Mouse (Mus musculus) limb, embryonic 12.5 days (tissue): Measurements from ENCODE around the gene Abr. TPM values are rescaled to one million over a fixed set of nuclear protein-coding genes. Genes with fewer than 3 reads are reported as not detected.

ENCODE experiments used
- ATAC-seq: fragments of 200-750 bp; cut with Nextera tagmentation; 2 replicates; pipeline ENCODE4 v1.8.0; 2017; ENCODE audit warnings: low read depth, moderate TSS enrichment; ENCODE audit not compliant: insufficient number of reproducible peaks, insufficient read depth, low FRiP score, low TSS enrichment
- H3K27ac ChIP-seq: fragments of 300-500 bp; sonication (generic); 2 replicates; pipeline ENCODE4 v1.5.1; 2016; ENCODE audit warnings: mild to moderate bottlenecking, moderate library complexity
- H3K27me3 ChIP-seq: fragments of 300-500 bp; sonication (generic); 2 replicates; pipeline ENCODE4 v1.6.1; 2016; ENCODE audit warnings: mild to moderate bottlenecking, moderate library complexity
- H3K36me3 ChIP-seq: fragments of 300-500 bp; sonication (generic); 2 replicates; pipeline ENCODE4 v1.6.1; 2016; ENCODE audit warnings: mild to moderate bottlenecking, moderate library complexity
- H3K4me1 ChIP-seq: fragments of 300-500 bp; sonication (generic); replicated peaks from 2 replicates; pipeline ENCODE4 v1.6.1; 2016
- H3K4me2 ChIP-seq: fragments of 300-500 bp; sonication (generic); 2 replicates; pipeline ENCODE4 v1.6.1; 2016; ENCODE audit warnings: mild to moderate bottlenecking, moderate library complexity
- H3K4me3 ChIP-seq: fragments of 300-500 bp; sonication (generic); replicated peaks from 2 replicates; pipeline ENCODE4 v1.5.1; 2016; ENCODE audit warnings: mild to moderate bottlenecking
- H3K9ac ChIP-seq: fragments of 300-500 bp; sonication (generic); replicated peaks from 2 replicates; pipeline ENCODE4 v1.6.1; 2016; ENCODE audit warnings: mild to moderate bottlenecking, moderate library complexity
- H3K9me3 ChIP-seq: fragments of 300-500 bp; sonication (generic); 2 replicates; pipeline ENCODE4 v1.6.1; 2016; ENCODE audit warnings: mild to moderate bottlenecking, moderate library complexity
- WGBS: fragments of 180-500 bp; shearing (Covaris S2); methylation state at CpG from one replicate; pipeline ENCODE4 v1.1.7; 2016; 5-methylcytosine and 5-hydroxymethylcytosine counted together
- polyA plus RNA-seq: library from polyadenylated mRNA; unstranded; fragments of >200 nt; fragmentation: Nextera tagmentation; extraction: Ambion mirVana; gene quantifications from 2 replicates; pipeline ENCODE4 v1.2.1, GENCODE M21; 2016

Gene Abr
- polyA plus RNA-seq, 1 experiment from 2014 or later = 48.3 TPM

DNA sequence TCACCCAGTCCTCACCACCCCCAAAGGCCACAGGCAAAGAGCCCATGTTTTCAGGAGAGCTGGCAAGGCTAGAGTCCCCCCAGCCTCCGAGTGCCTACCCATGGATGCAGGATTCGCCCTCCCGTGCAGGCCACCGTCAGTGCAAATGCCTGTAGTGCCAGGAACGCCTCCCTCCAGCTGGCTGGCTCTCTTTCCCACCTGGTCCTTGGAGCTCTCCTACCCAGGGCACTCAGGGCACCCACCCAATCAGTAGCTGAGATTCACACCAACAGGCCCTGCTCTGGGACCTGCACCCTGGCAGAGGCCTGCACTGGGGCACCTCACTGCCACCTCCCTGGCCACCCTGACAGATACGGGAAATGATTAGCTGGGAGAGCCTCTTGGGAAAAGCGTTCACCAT lies 90.1 kb downstream of the Abr start:
- no peak overlapping the region for H3K4me2 ChIP-seq
- H3K9ac ChIP-seq = no peak overlapping the region
- 93% methylated on average over 7 of the region's 7 CpGs for WGBS

GRCm38 (mm10) chr11:76530966-76531678 lies 91.0 kb downstream of the Abr start:
- Histone ChIP-seq H3K9ac (no peak overlapping the region), H3K4me1 (peaks cover 41% of the 10 kb centered on the region), H3K27ac (no peak overlapping the region), H3K4me2 (no peak overlapping the region), H3K9me3 (no peaks in the 10 kb centered on the region), H3K36me3 (peaks cover 7% of the 10 kb centered on the region), H3K4me3 (no peak overlapping the region), H3K27me3 (no peaks in the 10 kb centered on the region)
- no peak for ATAC-seq
- WGBS = 35% methylated on average over 7 of the region's 7 CpGs

More for the DNA sequence above, 90.1 kb downstream of the Abr start:
- H3K4me1 ChIP-seq = peaks cover 32% of the 10 kb centered on the region
- H3K9me3 ChIP-seq = no peaks in the 10 kb centered on the region
- ATAC-seq = no peak
- H3K27ac ChIP-seq = no peak overlapping the region
- H3K27me3 ChIP-seq = no peaks in the 10 kb centered on the region
- peaks cover 7% of the 10 kb centered on the region for H3K36me3 ChIP-seq
- no peak overlapping the region for H3K4me3 ChIP-seq

- no peaks in the 10 kb centered on the region for H3K9me3 ChIP-seq
- H3K36me3 ChIP-seq = peaks cover 7% of the 10 kb centered on the region
- H3K4me2 ChIP-seq = no peak overlapping the region
- no peak overlapping the region for H3K4me3 ChIP-seq
- H3K9ac ChIP-seq = no peak overlapping the region
- ATAC-seq = no peak
- H3K4me1 ChIP-seq = peaks cover 48% of the 10 kb centered on the region
- WGBS = 76% methylated on average over 15 of the region's 15 CpGs
- H3K27me3 ChIP-seq = no peaks in the 10 kb centered on the region
- H3K27ac ChIP-seq = no peak overlapping the region
Measured at GRCm38 (mm10) chr11:76530168-76530935, 91.8 kb downstream of the Abr start.

- no peak for ATAC-seq
- H3K9ac ChIP-seq = no peak overlapping the region
- no peak overlapping the region for H3K4me2 ChIP-seq
- WGBS = 62% methylated on average over 6 of the region's 6 CpGs
- H3K9me3 ChIP-seq = no peaks in the 10 kb centered on the region
- H3K4me1 ChIP-seq = peaks cover 56% of the 10 kb centered on the region
- H3K27ac ChIP-seq = no peak overlapping the region
- H3K4me3 ChIP-seq = no peak overlapping the region
- H3K36me3 ChIP-seq = peaks cover 7% of the 10 kb centered on the region
- no peaks in the 10 kb centered on the region for H3K27me3 ChIP-seq
Measured at GRCm38 (mm10) chr11:76529352-76530141, 92.6 kb downstream of the Abr start.

- H3K9ac ChIP-seq = no peak overlapping the region
- 11% methylated on average over 4 of the region's 4 CpGs for WGBS
- peak overlapping the region; percentile 73 for H3K27ac ChIP-seq
- ATAC-seq = peak; percentile 77
- no peak overlapping the region for H3K4me3 ChIP-seq
- peaks cover 68% of the 10 kb centered on the region for H3K4me1 ChIP-seq
- H3K4me2 ChIP-seq = peak overlapping the region; percentile 36
- no peaks in the 10 kb centered on the region for H3K27me3 ChIP-seq
- H3K36me3 ChIP-seq = peaks cover 7% of the 10 kb centered on the region; the same call in 1 of the 2 replicates
- no peaks in the 10 kb centered on the region for H3K9me3 ChIP-seq
Measured at GRCm38 (mm10) chr11:76525646-76526351, 96.3 kb downstream of the Abr start.

- Histone ChIP-seq H3K9ac (no peak overlapping the region), H3K4me3 (no peak overlapping the region), H3K9me3 (no peaks in the 10 kb centered on the region), H3K4me1 (peaks cover 60% of the 10 kb centered on the region), H3K27ac (peak overlapping the region; percentile 73), H3K27me3 (no peaks in the 10 kb centered on the region), H3K4me2 (peak overlapping the region; percentile 36), H3K36me3 (peaks cover 7% of the 10 kb centered on the region; the same call in 1 of the 2 replicates)
- whole genome bisulfite sequencing = 7% methylated on average over 8 of the region's 8 CpGs
- ATAC-seq = no peak
Measured at GRCm38 (mm10) chr11:76524947-76525346, 97.2 kb downstream of the Abr start.

- Histone ChIP-seq H3K9me3 (no peaks in the 10 kb centered on the region), H3K4me3 (no peak overlapping the region), H3K36me3 (peaks cover 7% of the 10 kb centered on the region; the same call in 1 of the 2 replicates), H3K27ac (no peak overlapping the region), H3K4me2 (no peak overlapping the region), H3K27me3 (no peaks in the 10 kb centered on the region), H3K9ac (no peak overlapping the region), H3K4me1 (peaks cover 46% of the 10 kb centered on the region)
- no peak for ATAC-seq
- whole genome bisulfite sequencing = 34% methylated on average over 4 of the region's 4 CpGs
Measured at GRCm38 (mm10) chr11:76523356-76523755, 98.8 kb downstream of the Abr start.

DNA sequence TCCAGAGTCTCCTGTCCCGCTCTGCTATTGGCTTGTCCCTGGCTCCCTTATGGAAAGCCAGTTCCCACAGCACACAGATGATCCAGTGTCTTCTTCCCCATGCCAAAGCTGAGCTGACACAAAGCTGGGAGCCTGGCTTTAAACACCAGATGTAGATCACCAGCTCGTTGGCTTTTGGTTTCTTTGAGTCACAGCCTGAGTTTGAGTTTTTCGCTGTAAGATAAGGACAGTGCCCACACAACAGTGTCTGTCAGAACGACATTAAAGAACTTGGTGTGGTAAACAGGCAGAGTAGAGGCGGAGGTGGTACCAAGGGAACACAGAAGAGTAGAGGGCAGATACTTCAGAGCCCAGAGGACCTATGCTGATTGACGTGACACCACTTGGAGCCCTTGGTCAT lies 101.2 kb downstream of the Abr start:
- H3K27ac ChIP-seq = no peak overlapping the region
- peaks cover 33% of the 10 kb centered on the region for H3K4me1 ChIP-seq
- no peak overlapping the region for H3K4me2 ChIP-seq
- no peak for ATAC-seq
- H3K9ac ChIP-seq = no peak overlapping the region
- H3K4me3 ChIP-seq = no peak overlapping the region
- WGBS = 87% methylated on average over 6 of the region's 6 CpGs
- H3K9me3 ChIP-seq = no peaks in the 10 kb centered on the region
- no peaks in the 10 kb centered on the region for H3K27me3 ChIP-seq
- peaks cover 7% of the 10 kb centered on the region; the same call in 1 of the 2 replicates for H3K36me3 ChIP-seq

GRCm38 (mm10) chr11:76518613-76519012 lies 103.5 kb downstream of the Abr start:
- no peak overlapping the region for H3K27ac ChIP-seq
- peaks cover 28% of the 10 kb centered on the region for H3K4me1 ChIP-seq
- peaks cover 7% of the 10 kb centered on the region; the same call in 1 of the 2 replicates for H3K36me3 ChIP-seq
- no peaks in the 10 kb centered on the region for H3K9me3 ChIP-seq
- ATAC-seq = no peak
- H3K27me3 ChIP-seq = no peaks in the 10 kb centered on the region
- WGBS = 92% methylated on average over 5 of the region's 5 CpGs
- no peak overlapping the region for H3K4me2 ChIP-seq
- no peak overlapping the region for H3K4me3 ChIP-seq
- no peak overlapping the region for H3K9ac ChIP-seq

DNA sequence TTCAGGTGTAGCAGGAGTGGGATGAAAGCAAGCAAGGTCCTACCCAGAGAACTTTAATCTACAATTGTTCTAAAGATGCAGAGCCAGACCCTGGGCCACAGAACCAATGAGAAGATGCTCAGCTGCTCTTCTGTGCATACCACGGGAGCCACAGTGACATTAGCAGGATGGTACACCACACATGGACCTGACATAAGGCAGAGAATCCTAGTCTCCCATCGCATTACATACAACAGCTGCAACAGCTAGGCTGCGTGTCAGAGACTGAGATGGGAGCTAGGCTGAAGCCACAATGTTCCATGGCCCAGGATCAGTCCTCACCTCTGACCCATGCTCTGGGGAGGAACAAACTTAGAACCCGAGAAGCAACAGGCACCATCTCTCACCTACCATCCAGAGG lies 104.0 kb downstream of the Abr start:
- ATAC-seq = no peak
- H3K4me3 ChIP-seq = no peak overlapping the region
- WGBS = 86% methylated on average over 4 of the region's 4 CpGs
- no peaks in the 10 kb centered on the region for H3K9me3 ChIP-seq
- H3K36me3 ChIP-seq = peaks cover 7% of the 10 kb centered on the region; the same call in 1 of the 2 replicates
- H3K9ac ChIP-seq = no peak overlapping the region
- peaks cover 23% of the 10 kb centered on the region for H3K4me1 ChIP-seq
- H3K27me3 ChIP-seq = no peaks in the 10 kb centered on the region
- H3K27ac ChIP-seq = no peak overlapping the region
- no peak overlapping the region for H3K4me2 ChIP-seq
